Mouse (Mus musculus): Measurements from ENCODE around the gene Crtc2.
"Not testable (repeated sequence)": the region's sequence is repeated elsewhere in the genome, so short reads cannot be mapped to it uniquely, and the experiment has no call there.

The Crtc2 gene

GRCm38 (mm10) chr3:90242984-90243775 is 10.8 kb upstream of the Crtc2 start, which contains the start of gene Creb3l4:
Gene Creb3l4, minus strand, starts transcription at chr3:90243512.
- no peak for DNase-seq (ENCODE audit: low spot score in 2 of 2)

GRCm38 (mm10) chr3:90245406-90245805 is 8.6 kb upstream of the Crtc2 start:
- DNase-seq (ENCODE audit: low spot score in 2 of 2) = no peak

DNA sequence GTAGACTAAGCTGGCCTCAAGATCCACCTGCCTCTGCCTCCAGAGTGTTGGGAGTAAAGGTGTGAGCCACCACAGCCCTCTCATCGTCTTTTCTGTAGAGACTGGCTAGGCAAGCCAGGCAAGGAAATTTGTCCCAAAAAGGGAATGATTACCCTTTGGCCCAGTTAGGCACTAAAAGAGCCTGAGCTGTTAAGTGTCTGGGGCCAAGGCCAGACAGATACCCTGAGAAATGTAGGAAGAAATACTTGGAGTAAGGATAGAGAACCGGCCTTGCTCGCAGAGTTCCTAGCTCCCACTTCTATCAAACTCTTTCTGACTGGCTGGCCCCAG is 6.4 kb upstream of the Crtc2 start:
- DNase-seq (ENCODE audit: low spot score in 2 of 2) = peak in 1 of 2 experiments; percentile 18

- DNase-seq (ENCODE audit: low spot score in 2 of 2) = peak; percentile 89 to 90
Observed at GRCm38 (mm10) chr3:90247960-90248745, 5.8 kb upstream of the Crtc2 start, which contains the start of gene Slc39a1. Gene Slc39a1, plus strand, starts transcription at chr3:90248172.

- peak; percentile 22 to 23 for DNase-seq (ENCODE audit: low spot score in 2 of 2)
Observed at GRCm38 (mm10) chr3:90248746-90249100, 5.2 kb upstream of the Crtc2 start.

DNA sequence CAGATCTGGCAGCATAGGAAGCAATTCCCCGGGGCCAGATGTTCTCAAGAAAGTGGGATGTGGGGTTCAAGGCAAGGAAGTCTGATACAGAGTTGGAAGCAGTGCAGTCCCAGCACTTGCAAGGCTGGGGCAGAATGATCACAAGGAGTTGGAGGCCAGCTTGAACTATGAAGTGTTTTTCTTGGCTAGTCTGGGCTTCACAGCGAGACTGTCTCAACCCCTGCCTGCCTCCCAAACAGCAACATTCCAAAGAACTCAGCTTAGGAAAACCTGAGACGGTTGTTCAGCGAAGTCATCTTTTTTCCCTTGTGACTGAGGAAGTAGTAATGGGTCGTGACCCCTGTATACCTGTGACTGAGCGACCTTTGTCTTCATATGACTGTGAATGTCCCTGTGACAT is 3.2 kb upstream of the Crtc2 start:
- no peak for DNase-seq (ENCODE audit: low spot score in 2 of 2)

DNA sequence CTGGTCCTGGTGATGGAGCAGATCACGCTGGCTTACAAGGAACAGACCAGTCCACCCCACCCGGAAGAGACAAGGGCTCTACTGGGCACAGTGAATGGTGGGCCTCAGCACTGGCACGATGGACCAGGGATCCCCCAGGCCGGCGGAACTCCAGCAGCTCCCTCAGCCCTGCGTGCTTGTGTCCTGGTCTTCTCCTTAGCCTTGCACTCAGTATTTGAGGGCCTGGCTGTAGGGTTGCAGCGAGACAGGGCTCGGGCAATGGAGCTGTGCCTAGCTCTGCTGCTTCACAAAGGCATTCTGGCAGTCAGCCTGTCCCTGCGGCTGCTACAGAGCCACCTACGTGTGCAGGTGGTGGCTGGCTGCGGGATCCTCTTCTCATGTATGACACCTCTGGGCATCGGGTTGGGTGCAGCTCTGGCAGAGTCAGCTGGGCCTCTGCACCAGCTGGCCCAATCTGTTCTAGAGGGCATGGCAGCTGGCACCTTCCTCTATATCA is 2.2 kb upstream of the Crtc2 start:
- DNase-seq (ENCODE audit: low spot score in 2 of 2) = not testable (repeated sequence)

DNA sequence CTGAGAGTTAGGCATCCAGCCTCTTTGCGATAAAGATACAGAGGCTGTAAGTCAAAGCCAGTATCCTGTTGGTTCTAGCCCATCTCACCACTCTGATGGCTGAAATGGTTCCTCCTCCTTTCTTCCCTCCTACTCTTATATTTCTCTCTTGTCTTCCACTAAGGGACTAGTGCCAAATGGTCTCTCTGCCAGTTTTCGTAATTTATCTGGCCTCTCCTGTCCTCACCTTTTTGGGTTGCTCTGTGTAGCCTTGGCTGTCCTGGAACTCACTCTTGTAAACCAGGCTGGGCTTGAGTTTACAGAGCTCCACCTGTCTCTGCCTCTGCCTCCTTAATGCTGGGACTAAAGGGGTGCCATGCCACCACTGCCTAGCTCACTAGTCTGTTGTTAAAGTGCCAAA is 1.3 kb upstream of the Crtc2 start:
- DNase-seq (ENCODE audit: low spot score in 2 of 2) = not testable (repeated sequence)

GRCm38 (mm10) chr3:90253174-90253573 is 789 bp upstream of the Crtc2 start:
- DNase-seq (ENCODE audit: low spot score in 2 of 2) = not testable (repeated sequence)

GRCm38 (mm10) chr3:90254419-90255193 is 643 bp downstream of the Crtc2 start:
- peak in 1 of 2 experiments; percentile 22 for DNase-seq (ENCODE audit: low spot score in 2 of 2)

GRCm38 (mm10) chr3:90255194-90255565 is 1.2 kb downstream of the Crtc2 start:
- no peak for DNase-seq (ENCODE audit: low spot score in 2 of 2)

- DNase-seq (ENCODE audit: low spot score in 2 of 2) = no peak
Observed at GRCm38 (mm10) chr3:90255784-90256353, 1.9 kb downstream of the Crtc2 start.

GRCm38 (mm10) chr3:90256731-90257530 is 3.0 kb downstream of the Crtc2 start:
- DNase-seq (ENCODE audit: low spot score in 2 of 2) = no peak

DNA sequence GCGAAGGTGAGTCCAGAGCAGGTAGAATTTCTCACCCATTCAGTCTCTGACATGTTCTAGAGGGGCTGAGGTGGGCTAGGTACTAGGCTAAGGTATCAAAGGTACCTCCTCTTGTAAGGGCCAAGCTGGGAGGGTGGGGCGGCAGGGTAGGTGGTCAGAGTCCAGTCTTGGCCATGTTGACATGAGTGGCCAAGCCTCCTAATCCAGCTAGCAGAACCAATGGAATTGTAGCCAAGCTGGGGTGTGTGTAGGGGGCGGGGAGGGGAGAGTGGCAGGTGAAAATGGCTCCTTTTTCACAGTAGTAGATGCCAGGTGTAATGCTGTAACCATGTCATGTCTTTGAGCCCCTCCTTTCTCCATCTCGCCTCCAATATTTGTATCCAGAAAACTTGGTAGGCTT is 4.6 kb downstream of the Crtc2 start:
- DNase-seq (ENCODE audit: low spot score in 2 of 2) = no peak

GRCm38 (mm10) chr3:90263121-90263771 is 9.3 kb downstream of the Crtc2 start:
- DNase-seq (ENCODE audit: low spot score in 2 of 2) = no peak

GRCm38 (mm10) chr3:90264687-90265033 is 10.7 kb downstream of the Crtc2 start:
- DNase-seq (ENCODE audit: low spot score in 2 of 2) = no peak

GRCm38 (mm10) chr3:90265034-90265931 is 11.3 kb downstream of the Crtc2 start, which contains the start of gene Dennd4b:
Gene Dennd4b, plus strand, starts transcription at chr3:90265185.
- DNase-seq (ENCODE audit: low spot score in 2 of 2) = peak; percentile 85 to 94

DNA sequence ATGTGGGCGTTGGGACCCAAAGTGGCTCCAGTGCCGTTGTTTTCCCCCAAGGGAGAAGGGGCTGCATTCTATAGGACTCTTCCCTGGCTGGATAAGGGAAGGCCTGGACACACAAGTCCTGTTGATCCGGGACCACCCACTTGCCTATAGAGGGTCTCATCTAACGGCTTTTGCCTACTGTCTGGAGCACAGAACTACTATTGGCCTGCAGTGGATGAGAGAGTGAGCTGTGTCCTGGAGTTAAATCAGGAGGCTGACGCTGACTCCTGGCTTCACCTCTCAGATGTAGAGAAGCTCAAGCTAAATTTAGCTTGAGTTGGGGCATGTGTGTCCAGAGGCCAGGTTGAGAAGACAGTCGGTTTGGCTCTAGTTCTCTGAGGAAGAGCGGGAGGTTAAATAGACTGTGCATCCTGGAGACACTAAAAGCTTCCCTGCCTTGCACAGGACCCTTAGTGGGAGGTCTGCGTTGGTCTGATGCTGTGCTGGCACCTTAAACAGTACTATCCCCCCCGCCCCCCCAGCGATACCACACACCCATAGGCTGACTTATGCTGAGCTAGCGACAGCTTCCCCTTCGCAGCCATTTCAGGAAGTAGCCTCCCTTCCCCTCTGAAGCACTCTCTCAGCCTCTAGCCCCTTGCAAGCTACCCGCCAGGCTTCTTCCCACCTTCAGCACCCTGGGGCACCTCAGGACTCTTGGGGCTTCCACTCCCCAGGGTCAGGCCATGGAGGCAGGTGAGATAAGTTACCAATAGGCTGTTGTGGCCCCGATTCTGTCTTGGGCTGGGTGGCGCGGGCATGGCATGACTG is 12.2 kb downstream of the Crtc2 start:
- peak; percentile 46 to 52 for DNase-seq (ENCODE audit: low spot score in 2 of 2)

All from thymus, postnatal 10 days (tissue).